In the genomic region with DNA sequence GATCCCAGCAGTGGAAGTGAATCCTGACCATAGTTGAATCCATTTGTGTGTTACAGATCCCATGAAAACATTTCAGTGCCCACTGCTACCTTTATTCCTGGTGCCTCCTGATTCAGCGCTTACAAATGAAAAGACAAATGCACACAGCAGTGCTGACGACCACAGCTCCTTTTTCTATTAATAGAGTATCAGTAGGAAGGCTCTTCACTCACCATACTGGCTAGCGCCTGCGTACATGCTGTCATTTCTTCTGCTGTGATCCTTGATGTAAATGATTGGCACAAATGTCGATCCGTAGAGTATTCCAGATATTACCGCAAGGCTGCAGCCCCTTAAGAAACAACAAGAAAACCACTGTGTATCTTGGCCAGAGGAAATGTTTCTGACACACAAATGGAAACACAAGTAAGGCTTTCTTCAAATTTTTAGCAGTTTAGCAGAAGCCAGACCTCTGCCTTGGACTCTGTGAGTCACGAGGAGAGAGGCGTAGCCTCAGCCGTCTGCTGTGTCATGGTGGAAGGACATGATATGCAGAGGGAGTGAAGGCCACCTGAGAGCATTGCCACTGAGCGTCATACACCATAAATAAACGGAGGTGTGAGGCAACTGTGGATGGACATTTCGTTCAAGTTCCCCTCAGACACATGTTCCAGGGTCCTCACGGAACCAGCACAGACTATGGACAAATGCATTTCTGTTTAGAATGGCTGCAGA, we compare ENCODE assay signal across 25 mouse cellular contexts. TPM values are rescaled to one million over a fixed set of nuclear protein-coding genes. Genes with fewer than 3 reads are reported as not detected.
DNase-seq lines count a peak whose midpoint lies in the region; ATAC-seq lines count a peak whose summit lies in the region.
"Had no signal": no experiment of that assay in that cellular context is flagged by ENCODE, and none has a peak within 500 bp of the region (broad histone marks: within the 10 kb centered on the region; RNA-seq: fewer than 3 reads in every experiment).

No protein-coding gene starts in this region.

- peak; percentile 47; the same call in 1 of the 2 replicates for ATAC-seq in heart, embryonic 14.5 days (ENCODE audit: insufficient number of reproducible peaks, insufficient read depth, low FRiP score, low read depth)
- ATAC-seq: hindbrain, embryonic 16.5 days; intestine, embryonic 16.5 days; liver, embryonic 12.5 days had no signal

- H3K4me1 ChIP-seq in heart, embryonic 14.5 days (ENCODE audit: control insufficient read depth in 2 of 2, insufficient read depth in 2 of 2, low read length in 2 of 2), result peaks cover 5 to 6% of the 10 kb centered on the region in 2 experiments
- 0 out of 2 replicates have a peak, but pooled peaks cover 4% of the 10 kb centered on the region for H3K4me1 ChIP-seq in heart, embryonic 10.5 days
- H3K4me1 ChIP-seq: embryonic facial prominence, embryonic 12.5 days; forebrain, embryonic 12.5 days; hindbrain, embryonic 10.5 days; limb, embryonic 12.5 days; liver, embryonic 12.5 days; stomach, embryonic 15.5 days had no signal

- H3K27me3 ChIP-seq in heart, embryonic 14.5 days (ENCODE audit: control insufficient read depth, insufficient read depth, low read length), result no peaks in the 10 kb centered on the region
- H3K27me3 ChIP-seq in heart, embryonic 10.5 days (ENCODE audit: insufficient read depth, poor library complexity, severe bottlenecking), result no peaks in the 10 kb centered on the region
- H3K27me3 ChIP-seq: embryonic facial prominence, embryonic 12.5 days; forebrain, embryonic 12.5 days; limb, embryonic 12.5 days; liver, embryonic 12.5 days; stomach, embryonic 15.5 days had no signal

- H3K4me3 ChIP-seq in heart, embryonic 14.5 days (ENCODE audit: control insufficient read depth in 1 of 2, insufficient read depth in 1 of 2, low read depth in 1 of 2, low read length in 2 of 2), result no peak overlapping the region
- H3K4me3 ChIP-seq in heart, embryonic 10.5 days, result no peak overlapping the region
- H3K4me3 ChIP-seq: embryonic facial prominence, embryonic 12.5 days; forebrain, embryonic 12.5 days; gastrocnemius, adult 2 months; hindbrain, embryonic 10.5 days; limb, embryonic 12.5 days; liver, embryonic 12.5 days; stomach, embryonic 15.5 days had no signal

- WGBS in heart, embryonic 14.5 days, result 46% methylated on average over 14 of the region's 14 CpGs
- 79% methylated on average over 14 of the region's 14 CpGs for WGBS in heart, embryonic 10.5 days

- peak overlapping the region; percentile 42 for H3K9ac ChIP-seq in heart, embryonic 14.5 days (ENCODE audit: low read length)
- H3K9ac ChIP-seq: embryonic facial prominence, embryonic 12.5 days; forebrain, embryonic 12.5 days; limb, embryonic 12.5 days; liver, embryonic 12.5 days; stomach, embryonic 15.5 days had no signal

- H3K9me3 ChIP-seq in heart, embryonic 14.5 days (ENCODE audit: control insufficient read depth, low read length), result no peaks in the 10 kb centered on the region
- H3K9me3 ChIP-seq in heart, embryonic 10.5 days, result no peaks in the 10 kb centered on the region
- H3K9me3 ChIP-seq: embryonic facial prominence, embryonic 12.5 days; forebrain, embryonic 12.5 days; hindbrain, embryonic 10.5 days; limb, embryonic 12.5 days; liver, embryonic 12.5 days; stomach, embryonic 15.5 days had no signal

- 0 out of 2 replicates have a peak, but pooled peaks cover 6% of the 10 kb centered on the region for H3K36me3 ChIP-seq in heart, embryonic 14.5 days (ENCODE audit: control insufficient read depth, insufficient read depth, low read length)
- peaks cover 39% of the 10 kb centered on the region; the same call in 1 of the 2 replicates for H3K36me3 ChIP-seq in heart, embryonic 10.5 days
- H3K36me3 ChIP-seq: embryonic facial prominence, embryonic 12.5 days; forebrain, embryonic 12.5 days; hindbrain, embryonic 10.5 days; limb, embryonic 12.5 days; liver, embryonic 12.5 days; stomach, embryonic 15.5 days had no signal

- DNase-seq in adrenal gland, adult 2 months, result peak; percentile 63
- no peak for DNase-seq in adrenal gland, adult 18-20 months (ENCODE audit: low spot score in 2 of 2)
- DNase-seq in heart, embryonic 10.5 days (ENCODE audit: low spot score), result no peak
- DNase-seq in adrenal gland, adult 8-10 months, result peak; percentile 36
- peak; percentile 62 for DNase-seq in fibroblast of lung, adult 2 months (ENCODE audit: low read depth)
- no peak for DNase-seq in urinary bladder, adult 2 months (ENCODE audit: low spot score)
- no peak for DNase-seq in right cerebral cortex, postnatal 14 days
- DNase-seq: cerebellum, adult 2 months; cerebellum, postnatal 25 days; gastrocnemius, adult 2 months; kidney, postnatal 25 days; lung, adult 18-20 months; lung, postnatal 14 days; right cerebral cortex, adult 18-20 months; thymus, postnatal 4 days had no signal

- peak overlapping the region; percentile 71 to 74 for H3K27ac ChIP-seq in heart, embryonic 14.5 days (replicated peaks in 1 of 2; ENCODE audit: control insufficient read depth in 1 of 2, insufficient read depth in 1 of 2, low read depth in 2 of 2, low read length in 2 of 2)
- H3K27ac ChIP-seq in heart, embryonic 10.5 days, result no peak overlapping the region
- H3K27ac ChIP-seq: embryonic facial prominence, embryonic 12.5 days; forebrain, embryonic 12.5 days; gastrocnemius, adult 2 months; hindbrain, embryonic 10.5 days; limb, embryonic 12.5 days; liver, embryonic 12.5 days; stomach, embryonic 15.5 days had no signal

- H3K4me2 ChIP-seq in heart, embryonic 14.5 days (ENCODE audit: low read length), result peak overlapping the region; percentile 26
- H3K4me2 ChIP-seq: embryonic facial prominence, embryonic 12.5 days; forebrain, embryonic 12.5 days; limb, embryonic 12.5 days; liver, embryonic 12.5 days; midbrain, embryonic 11.5 days; stomach, embryonic 15.5 days had no signal

RNA-seq across cellular contexts. Expression of a gene that starts 27.3 kb away (rescaled TPM):
- 10 to 100 TPM in 1 of 2 experiments, 1 to 10 TPM in 1; 9.0 to 14.6 TPM for total RNA-seq in adrenal gland, adult 2 months (2021)
- 1.5 and 2.1 TPM in 2 replicates for polyA plus RNA-seq in adrenal gland, adult 2 months (2012; rRNA removed)
- total RNA-seq in adrenal gland, adult 18-20 months (2021), result 10 to 100 TPM in 1 of 2 experiments, 1 to 10 TPM in 1; 3.3 to 10.1 TPM
- 12.4 and 16.2 TPM in 2 replicates for polyA plus RNA-seq in heart, embryonic 14.5 days (2014; fragmentation: Nextera tagmentation; extraction: Ambion mirVana)
- 7.9 and 11.4 TPM in 2 replicates for polyA plus RNA-seq in heart, embryonic 10.5 days (2016; fragmentation: Nextera tagmentation; extraction: Ambion mirVana)
- total RNA-seq in adrenal gland, adult 8-10 months (2022), result 10 to 100 TPM in 2 of 4 experiments, 1 to 10 TPM in 2; 6.4 to 11.6 (median 10.2) TPM
- polyA plus RNA-seq in urinary bladder, adult 2 months (2012; rRNA removed), result 0.32 and 0.50 TPM in 2 replicates

RNA-seq across cellular contexts. Expression of a gene that starts 59.1 kb away (rescaled TPM):
- 10 to 100 TPM in 1 of 2 experiments, 1 to 10 TPM in 1; 6.2 to 31.2 TPM for total RNA-seq in adrenal gland, adult 2 months (2021)
- polyA plus RNA-seq in adrenal gland, adult 2 months (2012; rRNA removed), result 2.8 and 5.4 TPM in 2 replicates
- 1 to 10 TPM; 7.4 to 7.8 TPM for total RNA-seq in adrenal gland, adult 18-20 months (2021)
- 46.9 and 60.9 TPM in 2 replicates for polyA plus RNA-seq in heart, embryonic 14.5 days (2014; fragmentation: Nextera tagmentation; extraction: Ambion mirVana)
- 30.6 and 44.7 TPM in 2 replicates for polyA plus RNA-seq in heart, embryonic 10.5 days (2016; fragmentation: Nextera tagmentation; extraction: Ambion mirVana)
- 10 to 100 TPM in 2 of 4 experiments, 1 to 10 TPM in 2; 2.9 to 39.5 (median 10.6) TPM for total RNA-seq in adrenal gland, adult 8-10 months (2022)
- 13.7 and 15.5 TPM in 2 replicates for polyA plus RNA-seq in urinary bladder, adult 2 months (2012; rRNA removed)

Comparison
In these comparisons a context has a peak if more than half of its experiments do, and no peak if none do; other contexts are left out.
1. DNase-seq: peak in adrenal gland, adult 2 months (single experiment), adrenal gland, adult 8-10 months (single experiment) and fibroblast of lung, adult 2 months (single experiment); none in adrenal gland, adult 18-20 months (0 of 2), heart, embryonic 10.5 days (single experiment), urinary bladder, adult 2 months (single experiment) and right cerebral cortex, postnatal 14 days (single experiment).